Mouse (Mus musculus): Measurements from ENCODE around the gene Ptpre. TPM values are rescaled to one million over a fixed set of nuclear protein-coding genes. Genes with fewer than 3 reads are reported as not detected.
"Not testable (repeated sequence)": the region's sequence is repeated elsewhere in the genome, so short reads cannot be mapped to it uniquely, and the experiment has no call there.

Gene Ptpre
- polyA plus RNA-seq, 1 experiment = 0.72 TPM

GRCm38 (mm10) chr7:135609655-135610054 lies 72.4 kb downstream of the Ptpre start:
- Histone ChIP-seq H3K9ac (ENCODE audit: low read depth, poor library complexity, severe bottlenecking) (no peak overlapping the region), H3K36me3 (ENCODE audit: control insufficient read depth, insufficient read depth, low read length, poor library complexity, severe bottlenecking) (no peaks in the 10 kb centered on the region), H3K27ac (ENCODE audit: insufficient read depth, low read length) (no peak overlapping the region), H3K27me3 (ENCODE audit: control insufficient read depth, insufficient read depth, low read length, poor library complexity, severe bottlenecking) (no peaks in the 10 kb centered on the region), H3K4me3 (ENCODE audit: low read depth, low read length) (no peak overlapping the region), H3K9me3 (replicated peaks; ENCODE audit: control insufficient read depth, insufficient read depth, low read length, poor library complexity, severe bottlenecking) (no peaks in the 10 kb centered on the region), H3K4me1 (ENCODE audit: control insufficient read depth, insufficient read depth, low read length) (no peaks in the 10 kb centered on the region)
- TF ChIP-seq CTCF (IDR thresholded peaks at IDR 0.05; ENCODE audit: low read depth, low read length) = no peak
- no peak for TF ChIP-seq EP300 (IDR thresholded peaks at IDR 0.05; ENCODE audit: insufficient read depth, low read depth, low read length)
- TF ChIP-seq POLR2A (IDR thresholded peaks at IDR 0.05; ENCODE audit: insufficient read depth, low read length) = no peak

DNA sequence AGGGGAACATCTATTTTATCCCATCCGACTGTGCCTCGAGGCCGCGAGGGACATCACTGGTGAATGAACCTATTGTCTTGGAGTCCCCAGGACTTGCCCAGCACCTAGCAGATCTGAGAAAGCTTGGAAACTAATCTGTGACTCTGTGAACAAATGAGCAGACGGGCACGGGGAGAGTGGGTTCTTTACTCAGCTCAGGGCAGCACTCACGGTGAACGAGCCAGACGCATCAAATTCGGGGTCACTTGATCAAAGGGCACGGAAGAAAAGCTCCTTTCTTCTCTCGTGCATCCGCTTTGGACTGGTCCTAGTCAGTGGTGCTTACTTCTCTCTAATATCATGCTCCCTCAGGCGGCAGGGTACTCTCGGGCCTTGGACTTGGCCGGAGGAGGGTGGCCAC lies 75.0 kb downstream of the Ptpre start:
- H3K4me1 ChIP-seq (ENCODE audit: control insufficient read depth, insufficient read depth, low read length) = no peaks in the 10 kb centered on the region
- no peak for TF ChIP-seq EP300 (IDR thresholded peaks at IDR 0.05; ENCODE audit: insufficient read depth, low read depth, low read length)
- TF ChIP-seq CTCF (IDR thresholded peaks at IDR 0.05; ENCODE audit: low read depth, low read length) = no peak
- TF ChIP-seq POLR2A (IDR thresholded peaks at IDR 0.05; ENCODE audit: insufficient read depth, low read length) = no peak
- no peak overlapping the region for H3K27ac ChIP-seq (ENCODE audit: insufficient read depth, low read length)
- no peak overlapping the region for H3K4me3 ChIP-seq (ENCODE audit: low read depth, low read length)
- H3K27me3 ChIP-seq (ENCODE audit: control insufficient read depth, insufficient read depth, low read length, poor library complexity, severe bottlenecking) = no peaks in the 10 kb centered on the region
- H3K36me3 ChIP-seq (ENCODE audit: control insufficient read depth, insufficient read depth, low read length, poor library complexity, severe bottlenecking) = no peaks in the 10 kb centered on the region
- H3K9me3 ChIP-seq (replicated peaks; ENCODE audit: control insufficient read depth, insufficient read depth, low read length, poor library complexity, severe bottlenecking) = no peaks in the 10 kb centered on the region
- no peak overlapping the region for H3K9ac ChIP-seq (ENCODE audit: low read depth, poor library complexity, severe bottlenecking)

DNA sequence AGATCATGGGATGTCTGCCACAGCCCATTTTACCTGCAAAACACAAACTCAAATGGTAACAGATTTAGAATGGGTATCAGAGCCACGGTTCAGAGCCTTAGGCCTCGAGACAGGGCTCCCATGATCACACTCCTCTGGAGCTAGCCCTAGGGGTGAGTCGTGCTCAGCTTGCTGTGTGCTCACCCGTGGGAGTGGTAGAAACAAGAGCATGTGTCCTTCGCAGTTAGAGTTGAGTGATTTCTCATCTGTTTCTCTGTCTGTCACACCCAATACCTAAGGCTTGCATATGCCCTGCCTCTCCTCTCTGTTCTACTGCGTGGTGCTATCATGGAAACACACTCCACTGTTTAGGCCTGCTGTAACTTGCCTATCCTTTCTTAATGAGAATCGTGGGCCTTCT lies 75.5 kb downstream of the Ptpre start:
- Histone ChIP-seq H3K4me1 (ENCODE audit: control insufficient read depth, insufficient read depth, low read length) (no peaks in the 10 kb centered on the region), H3K9ac (ENCODE audit: low read depth, poor library complexity, severe bottlenecking) (no peak overlapping the region), H3K27ac (ENCODE audit: insufficient read depth, low read length) (no peak overlapping the region), H3K36me3 (ENCODE audit: control insufficient read depth, insufficient read depth, low read length, poor library complexity, severe bottlenecking) (no peaks in the 10 kb centered on the region), H3K9me3 (replicated peaks; ENCODE audit: control insufficient read depth, insufficient read depth, low read length, poor library complexity, severe bottlenecking) (no peaks in the 10 kb centered on the region), H3K4me3 (ENCODE audit: low read depth, low read length) (no peak overlapping the region), H3K27me3 (ENCODE audit: control insufficient read depth, insufficient read depth, low read length, poor library complexity, severe bottlenecking) (no peaks in the 10 kb centered on the region)
- no peak for TF ChIP-seq EP300 (IDR thresholded peaks at IDR 0.05; ENCODE audit: insufficient read depth, low read depth, low read length)
- TF ChIP-seq POLR2A (IDR thresholded peaks at IDR 0.05; ENCODE audit: insufficient read depth, low read length) = no peak
- TF ChIP-seq CTCF (IDR thresholded peaks at IDR 0.05; ENCODE audit: low read depth, low read length) = no peak

DNA sequence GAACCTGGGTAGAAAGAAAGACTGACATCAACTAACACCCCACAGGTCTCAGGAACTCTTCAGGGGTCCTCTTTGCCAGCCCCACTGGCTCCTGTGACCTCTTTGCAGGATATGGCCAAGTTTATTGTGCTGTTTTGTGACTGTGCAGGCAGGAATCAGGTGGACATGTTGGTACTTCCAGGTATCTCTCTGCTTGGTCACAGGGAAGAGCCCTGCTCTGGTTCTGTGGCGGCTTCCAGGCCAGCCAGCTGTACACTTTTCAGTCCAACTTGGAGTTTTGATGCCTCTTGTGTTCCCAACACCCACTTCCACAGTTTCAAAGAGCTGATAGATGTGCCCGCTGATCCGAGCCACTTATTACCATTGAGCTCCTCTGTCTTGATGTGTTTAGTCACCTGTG lies 76.1 kb downstream of the Ptpre start:
- Histone ChIP-seq H3K9me3 (replicated peaks; ENCODE audit: control insufficient read depth, insufficient read depth, low read length, poor library complexity, severe bottlenecking) (no peaks in the 10 kb centered on the region), H3K4me1 (ENCODE audit: control insufficient read depth, insufficient read depth, low read length) (no peaks in the 10 kb centered on the region), H3K9ac (ENCODE audit: low read depth, poor library complexity, severe bottlenecking) (no peak overlapping the region), H3K4me3 (ENCODE audit: low read depth, low read length) (no peak overlapping the region), H3K36me3 (ENCODE audit: control insufficient read depth, insufficient read depth, low read length, poor library complexity, severe bottlenecking) (no peaks in the 10 kb centered on the region), H3K27ac (ENCODE audit: insufficient read depth, low read length) (no peak overlapping the region), H3K27me3 (ENCODE audit: control insufficient read depth, insufficient read depth, low read length, poor library complexity, severe bottlenecking) (no peaks in the 10 kb centered on the region)
- no peak for TF ChIP-seq CTCF (IDR thresholded peaks at IDR 0.05; ENCODE audit: low read depth, low read length)
- TF ChIP-seq POLR2A (IDR thresholded peaks at IDR 0.05; ENCODE audit: insufficient read depth, low read length) = no peak
- TF ChIP-seq EP300 (IDR thresholded peaks at IDR 0.05; ENCODE audit: insufficient read depth, low read depth, low read length) = no peak

DNA sequence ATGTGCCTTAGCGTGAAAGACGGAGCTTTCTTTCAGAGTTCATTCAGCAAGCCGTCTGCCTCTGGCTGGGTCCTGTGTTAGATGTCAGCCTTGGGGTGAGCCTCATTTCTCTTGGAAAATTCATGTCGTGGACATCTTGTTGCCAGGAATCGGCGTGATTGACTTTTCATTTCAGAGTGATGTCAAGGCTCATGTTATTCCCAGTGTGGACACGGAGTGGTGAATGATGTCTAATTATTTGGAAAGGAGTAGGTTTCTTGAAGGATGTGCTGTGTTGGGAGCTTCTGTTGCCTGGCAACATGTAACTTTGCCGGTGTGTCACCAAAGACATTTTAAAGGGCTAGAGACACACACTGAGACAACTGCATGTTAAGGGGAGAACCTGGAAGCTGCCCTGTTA lies 77.6 kb downstream of the Ptpre start:
- Histone ChIP-seq H3K9me3 (replicated peaks; ENCODE audit: control insufficient read depth, insufficient read depth, low read length, poor library complexity, severe bottlenecking) (no peaks in the 10 kb centered on the region), H3K4me3 (ENCODE audit: low read depth, low read length) (no peak overlapping the region), H3K27me3 (ENCODE audit: control insufficient read depth, insufficient read depth, low read length, poor library complexity, severe bottlenecking) (no peaks in the 10 kb centered on the region), H3K27ac (ENCODE audit: insufficient read depth, low read length) (no peak overlapping the region), H3K9ac (ENCODE audit: low read depth, poor library complexity, severe bottlenecking) (no peak overlapping the region), H3K4me1 (ENCODE audit: control insufficient read depth, insufficient read depth, low read length) (no peaks in the 10 kb centered on the region), H3K36me3 (ENCODE audit: control insufficient read depth, insufficient read depth, low read length, poor library complexity, severe bottlenecking) (no peaks in the 10 kb centered on the region)
- TF ChIP-seq EP300 (IDR thresholded peaks at IDR 0.05; ENCODE audit: insufficient read depth, low read depth, low read length) (no peak), CTCF (IDR thresholded peaks at IDR 0.05; ENCODE audit: low read depth, low read length) (no peak), POLR2A (IDR thresholded peaks at IDR 0.05; ENCODE audit: insufficient read depth, low read length) (no peak)

DNA sequence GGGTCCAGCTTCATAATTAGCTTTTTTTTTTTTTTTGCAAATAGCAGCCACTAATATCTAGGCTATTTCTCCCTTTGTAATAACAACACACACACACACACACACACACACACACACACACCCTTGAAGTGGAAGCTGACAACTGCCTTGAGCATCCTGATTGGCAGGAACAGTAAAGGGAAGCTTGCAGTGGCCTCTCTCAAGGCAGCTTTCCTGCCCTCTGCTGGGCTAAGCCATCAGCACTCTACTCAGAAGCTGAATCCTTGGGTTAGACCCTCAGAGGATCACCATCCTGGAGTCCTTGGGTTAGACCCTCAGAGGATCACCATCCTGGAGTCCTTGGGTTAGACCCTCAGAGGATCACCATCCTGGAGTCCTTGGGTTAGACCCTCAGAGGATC lies 79.2 kb downstream of the Ptpre start:
- not testable (repeated sequence) for H3K9me3 ChIP-seq (replicated peaks; ENCODE audit: control insufficient read depth, insufficient read depth, low read length, poor library complexity, severe bottlenecking); H3K4me3 ChIP-seq (ENCODE audit: low read depth, low read length); H3K36me3 ChIP-seq (ENCODE audit: control insufficient read depth, insufficient read depth, low read length, poor library complexity, severe bottlenecking); H3K27ac ChIP-seq (ENCODE audit: insufficient read depth, low read length); H3K4me1 ChIP-seq (ENCODE audit: control insufficient read depth, insufficient read depth, low read length); H3K9ac ChIP-seq (ENCODE audit: low read depth, poor library complexity, severe bottlenecking); H3K27me3 ChIP-seq (ENCODE audit: control insufficient read depth, insufficient read depth, low read length, poor library complexity, severe bottlenecking)

Data from ES-Bruce4 (cell line).